Mouse (Mus musculus) CH12.LX (cell line): ENCODE data around the gene Rabgap1l. TPM values are rescaled to one million over a fixed set of nuclear protein-coding genes. Genes with fewer than 3 reads are reported as not detected.

Experiments used
- DNase-seq: peaks from one replicate; pipeline ENCODE4 v3.0.0-alpha.2; 2013; ENCODE audit errors: extremely low read depth
- H3K27ac ChIP-seq: 2 replicates; pipeline ENCODE4 v1.5.1; 2012; ENCODE audit warnings: low read depth, mild to moderate bottlenecking, control low read depth, moderate library complexity; ENCODE audit not compliant: insufficient read depth
- H3K27me3 ChIP-seq: replicated peaks from 2 replicates; pipeline ENCODE3; 2012; ENCODE audit warnings: inconsistent platforms
- H3K36me3 ChIP-seq, 2 experiments: replicated peaks in 1 of 2; 2 replicates each; pipeline versions ENCODE3 to v1.6.1; 2012; ENCODE audit warnings: inconsistent platforms in 1 of 2, low read length in 1 of 2, mild to moderate bottlenecking in 1 of 2, mixed read lengths in 1 of 2, moderate library complexity in 1 of 2; ENCODE audit not compliant: control insufficient read depth in 1 of 2, insufficient read depth in 1 of 2
- H3K4me1 ChIP-seq, 2 experiments: 2 replicates each; pipeline ENCODE4 v1.6.1; 2012; ENCODE audit warnings: inconsistent platforms in 1 of 2, moderate library complexity in 1 of 2; ENCODE audit not compliant: insufficient read depth in 2 of 2, control insufficient read depth in 1 of 2
- H3K4me2 ChIP-seq: 2 replicates; pipeline ENCODE4 v1.6.1; 2012; ENCODE audit warnings: low read depth, mild to moderate bottlenecking, control low read depth; ENCODE audit not compliant: poor library complexity, insufficient read depth, severe bottlenecking
- H3K4me3 ChIP-seq, 3 experiments: fragments of 150-350 bp in 1 of 3; sonication (generic) in 1 of 3; replicated peaks in 1 of 3; 2 replicates each; pipeline versions ENCODE3 to v1.5.1; 2011 to 2012; ENCODE audit warnings: low read depth in 2 of 3, low read length in 2 of 3, mild to moderate bottlenecking in 2 of 3, moderate library complexity in 2 of 3, control low read depth in 1 of 3, improper control_type of control experiment in 1 of 3, inconsistent platforms in 1 of 3, mixed read lengths in 1 of 3; ENCODE audit not compliant: poor library complexity in 1 of 3
- H3K79me2 ChIP-seq: replicated peaks from 2 replicates; pipeline ENCODE4 v1.6.1; 2012; ENCODE audit warnings: mild to moderate bottlenecking, moderate library complexity; ENCODE audit not compliant: control insufficient read depth, poor library complexity, insufficient read depth, severe bottlenecking; ENCODE audit errors: extremely low read depth
- H3K9ac ChIP-seq: 2 replicates; pipeline ENCODE4 v1.6.1; 2012; ENCODE audit warnings: low read depth, mild to moderate bottlenecking, control low read depth, moderate library complexity; ENCODE audit not compliant: insufficient read depth
- H3K9me3 ChIP-seq: replicated peaks from 2 replicates; pipeline ENCODE3; 2012; ENCODE audit warnings: low read length, inconsistent platforms, mixed read lengths
- BHLHE40 ChIP-seq: IDR thresholded peaks from 2 replicates; pipeline ENCODE4 v1.6.1; 2011; ENCODE audit warnings: mild to moderate bottlenecking, low read depth, low read length, improper control_type of control experiment
- CHD1 ChIP-seq: IDR thresholded peaks from 2 replicates; pipeline ENCODE4 v1.6.1; 2012; ENCODE audit warnings: low read depth, low read length, improper control_type of control experiment, inconsistent platforms
- ELF1 ChIP-seq: IDR thresholded peaks from 2 replicates; pipeline ENCODE4 v1.6.1; 2014; ENCODE audit warnings: low read depth, mild to moderate bottlenecking, inconsistent platforms, low read length, improper control_type of control experiment
- EP300 ChIP-seq: IDR thresholded peaks from 2 replicates; pipeline ENCODE4 v1.6.1; 2011; ENCODE audit warnings: low read length, improper control_type of control experiment
- ETS1 ChIP-seq: conservative IDR thresholded peaks from 2 replicates; pipeline ENCODE4 v1.6.1; 2012; ENCODE audit warnings: low read depth, mild to moderate bottlenecking, inconsistent platforms, low read length, improper control_type of control experiment, moderate library complexity
- GABPA ChIP-seq: IDR thresholded peaks from 2 replicates; pipeline ENCODE4 v1.6.1; 2012; ENCODE audit warnings: low read depth, low read length, improper control_type of control experiment, inconsistent platforms; ENCODE audit not compliant: insufficient replicate concordance
- KAT2A ChIP-seq: IDR thresholded peaks from 2 replicates; pipeline ENCODE4 v1.6.1; 2012; ENCODE audit warnings: low read length, improper control_type of control experiment, inconsistent platforms; ENCODE audit not compliant: insufficient replicate concordance
- MAFK ChIP-seq: IDR thresholded peaks from 2 replicates; pipeline ENCODE4 v1.6.1; 2011; ENCODE audit warnings: low read length, improper control_type of control experiment; ENCODE audit not compliant: insufficient replicate concordance
- MEF2A ChIP-seq: IDR thresholded peaks from 2 replicates; pipeline ENCODE4 v1.6.1; 2014; ENCODE audit warnings: low read depth, mild to moderate bottlenecking, inconsistent platforms, low read length, improper control_type of control experiment, borderline replicate concordance
- MXI1 ChIP-seq: IDR thresholded peaks from 2 replicates; pipeline ENCODE4 v1.6.1; 2011; ENCODE audit warnings: mild to moderate bottlenecking, low read depth, low read length, improper control_type of control experiment
- MYC ChIP-seq: IDR thresholded peaks from 2 replicates; pipeline ENCODE4 v1.6.1; 2011; ENCODE audit warnings: low read depth, mild to moderate bottlenecking, improper control_type of control experiment, low read length
- NELFE ChIP-seq: IDR thresholded peaks from 2 replicates; pipeline ENCODE4 v1.6.1; 2011; ENCODE audit warnings: low read depth, low read length, improper control_type of control experiment
- NRF1 ChIP-seq: IDR thresholded peaks from 2 replicates; pipeline ENCODE4 v1.6.1; 2014; ENCODE audit warnings: low read depth, mild to moderate bottlenecking, inconsistent platforms, low read length, improper control_type of control experiment, moderate library complexity
- PAX5 ChIP-seq: IDR thresholded peaks from 2 replicates; pipeline ENCODE4 v1.6.1; 2012; ENCODE audit warnings: low read length, inconsistent platforms, mixed read lengths
- POLR2AphosphoS2 ChIP-seq: IDR thresholded peaks from 2 replicates; pipeline ENCODE4 v1.6.1; 2011; ENCODE audit warnings: low read depth, low read length, improper control_type of control experiment
- SIN3A ChIP-seq: IDR thresholded peaks from 2 replicates; pipeline ENCODE4 v1.6.1; 2012; ENCODE audit warnings: low read length, improper control_type of control experiment, inconsistent platforms
- SMC3 ChIP-seq: IDR thresholded peaks from 2 replicates; pipeline ENCODE4 v1.6.1; 2011; ENCODE audit warnings: low read depth, low read length, improper control_type of control experiment
- USF1 ChIP-seq: IDR thresholded peaks from 2 replicates; pipeline ENCODE4 v1.6.1; 2014; ENCODE audit warnings: low read depth, mild to moderate bottlenecking, inconsistent platforms, low read length, improper control_type of control experiment
- ZC3H11A ChIP-seq: IDR thresholded peaks from 2 replicates; pipeline ENCODE4 v1.6.1; 2012; ENCODE audit warnings: low read depth, mild to moderate bottlenecking, inconsistent platforms, low read length, improper control_type of control experiment
- ZKSCAN1 ChIP-seq: IDR thresholded peaks from 2 replicates; pipeline ENCODE4 v1.6.1; 2012; ENCODE audit warnings: low read depth, inconsistent platforms, low read length, improper control_type of control experiment, borderline replicate concordance
- ZMIZ1 ChIP-seq: IDR thresholded peaks from 2 replicates; pipeline ENCODE4 v1.6.1; 2012; ENCODE audit warnings: low read depth, mild to moderate bottlenecking, inconsistent platforms, low read length, improper control_type of control experiment
- ZNF384 ChIP-seq: IDR thresholded peaks from 2 replicates; pipeline ENCODE4 v1.6.1; 2012; ENCODE audit warnings: low read depth, low read length, improper control_type of control experiment, inconsistent platforms
- dilution Hi-C: fragments of 300-500 bp; cut with MboI; formaldehyde crosslinking; loops from 2 replicates; pipeline ENCODE4 v1.14.3; 2020; ENCODE audit warnings: low sequenced_read_pairs; ENCODE audit not compliant: extremely low pct_unique_long_range_greater_than_20kb, extremely low pct_ligation_motif_present
- in situ Hi-C: fragments of 300-500 bp; cut with MboI; formaldehyde crosslinking; loops from 3 replicates; pipeline ENCODE4 v1.14.3; 2019; ENCODE audit warnings: low sequenced_read_pairs, low pct_ligation_motif_present, low pct_unique_long_range_greater_than_20kb, mixed read lengths
- polyA plus RNA-seq: library from polyadenylated mRNA; unstranded; fragments of >175 nt; gene quantifications from 2 replicates; pipeline ENCODE4 v1.2.1, GENCODE M21; 2012; ENCODE audit warnings: low read depth; ENCODE audit not compliant: insufficient read length
- total RNA-seq, 2 experiments: library from RNA; depleted of rRNA; stranded (reverse); fragments of 300-350 nt in 1 of 2; fragments of >200 nt in 1 of 2; gene quantifications; 2 replicates each; pipeline ENCODE4 v1.2.3; 2012 to 2014

Rabgap1l gene
- total and polyA plus RNA-seq, 3 experiments, result 84.0 to 109 (median 85.6) TPM

GRCm38 (mm10) chr1:160465186-160465585 lies 327.8 kb downstream of the Rabgap1l start:
- no peak overlapping the region for H3K27ac ChIP-seq
- H3K79me2 ChIP-seq, result no peaks in the 10 kb centered on the region
- dilution Hi-C loops, result no loop called here
- no peak for DNase-seq
- in situ Hi-C loops, result no loop called here
- H3K27me3 ChIP-seq, result no peaks in the 10 kb centered on the region
- no peaks in the 10 kb centered on the region for H3K9me3 ChIP-seq
- no peak for TF ChIP-seq NELFE
- no peak overlapping the region for H3K4me2 ChIP-seq
- H3K36me3 ChIP-seq, result no peaks in the 10 kb centered on the region
- H3K4me3 ChIP-seq, result no peak overlapping the region
- no peaks in the 10 kb centered on the region for H3K4me1 ChIP-seq
- H3K9ac ChIP-seq, result no peak overlapping the region

- Histone ChIP-seq H3K4me1 (no peaks in the 10 kb centered on the region), H3K9ac (no peak overlapping the region), H3K27me3 (no peaks in the 10 kb centered on the region)
- no peak for DNase-seq
- dilution Hi-C loops, result no loop called here
- TF ChIP-seq POLR2AphosphoS2 (no peak), MEF2A (no peak), USF1 (no peak), ZC3H11A (no peak), ETS1 (no peak), PAX5 (no peak), MYC (no peak), NELFE (no peak), NRF1 (no peak), ZMIZ1 (no peak), EP300 (no peak), BHLHE40 (no peak), SIN3A (no peak), CHD1 (no peak)
- TF ChIP-seq, all 38 proteins: peak for 0
- H3K27ac ChIP-seq, result no peak overlapping the region
- H3K36me3 ChIP-seq, result no peaks in the 10 kb centered on the region
- in situ Hi-C loops, result no loop called here
- H3K4me2 ChIP-seq, result no peak overlapping the region
- H3K79me2 ChIP-seq, result no peaks in the 10 kb centered on the region
- H3K4me3 ChIP-seq, result no peak overlapping the region
- no peaks in the 10 kb centered on the region for H3K9me3 ChIP-seq
These were observed 328.9 kb downstream of the Rabgap1l start for GRCm38 (mm10) chr1:160464148-160464547.

GRCm38 (mm10) chr1:160460346-160460745 lies 332.7 kb downstream of the Rabgap1l start:
- Histone ChIP-seq H3K79me2 (no peaks in the 10 kb centered on the region), H3K4me3 (no peak overlapping the region)
- in situ Hi-C loops, result no loop called here
- no peak for TF ChIP-seq ZNF384
- no peak for TF ChIP-seq MAFK
- TF ChIP-seq KAT2A, result no peak
- no peak for TF ChIP-seq PAX5
- TF ChIP-seq ZKSCAN1, result no peak
- TF ChIP-seq SIN3A, result no peak
- no peak for TF ChIP-seq SMC3
- TF ChIP-seq ELF1, result no peak
- no peak for TF ChIP-seq BHLHE40
- TF ChIP-seq MYC, result no peak
- no peak for TF ChIP-seq GABPA
- no peak for TF ChIP-seq USF1
- TF ChIP-seq MXI1, result no peak
- no peak for TF ChIP-seq MEF2A
- no peak for TF ChIP-seq EP300
- TF ChIP-seq, all 38 proteins: peak for 0
- dilution Hi-C loops, result no loop called here
- H3K9ac ChIP-seq, result no peak overlapping the region
- no peaks in the 10 kb centered on the region for H3K36me3 ChIP-seq
- DNase-seq, result no peak
- H3K27me3 ChIP-seq, result no peaks in the 10 kb centered on the region
- no peaks in the 10 kb centered on the region for H3K9me3 ChIP-seq
- H3K4me1 ChIP-seq, result no peaks in the 10 kb centered on the region
- no peak overlapping the region for H3K4me2 ChIP-seq
- H3K27ac ChIP-seq, result no peak overlapping the region
